Mouse (Mus musculus): ENCODE results near the gene Anapc2. TPM values are rescaled to one million over a fixed set of nuclear protein-coding genes. Genes with fewer than 3 reads are reported as not detected.

Anapc2 gene
- polyA plus RNA-seq, 1 experiment from 2014 or later = 89.0 TPM

DNA sequence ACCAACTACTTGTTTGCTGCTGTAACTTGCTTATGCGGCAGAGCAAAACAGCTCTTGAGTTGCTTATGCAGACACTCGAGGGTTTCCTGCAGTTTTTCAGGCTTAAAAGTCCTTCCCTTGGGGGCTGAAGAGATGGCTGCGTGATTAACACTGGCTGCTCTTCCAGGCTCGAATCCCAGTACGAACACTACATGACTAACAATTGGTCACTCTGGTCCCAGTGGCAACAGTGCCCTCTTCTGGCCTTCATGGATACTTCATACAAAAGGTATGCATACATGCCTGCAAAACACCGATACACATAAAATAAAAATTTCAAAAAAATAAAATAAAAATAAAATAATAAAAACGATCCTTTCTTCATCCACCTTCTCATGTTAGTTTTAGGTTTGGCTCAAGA lies 56.2 kb downstream of the Anapc2 start:
- peak; percentile 45 for DNase-seq (ENCODE audit: low spot score)
- H3K27ac ChIP-seq (ENCODE audit: low read length) = no peak overlapping the region
- H3K4me2 ChIP-seq (replicated peaks; ENCODE audit: low read depth, low read length) = no peak overlapping the region
- TF ChIP-seq CTCF (IDR thresholded peaks at IDR 0.05) (peak; percentile 73), EP300 (IDR thresholded peaks at IDR 0.05) (no peak)
- H3K36me3 ChIP-seq (ENCODE audit: insufficient read depth, low read length) = no peaks in the 10 kb centered on the region
- ATAC-seq = no peak
- no peaks in the 10 kb centered on the region for H3K27me3 ChIP-seq (replicated peaks; ENCODE audit: insufficient read depth, low read length)
- no peak overlapping the region for H3K4me3 ChIP-seq (ENCODE audit: low read depth, low read length)
- H3K9ac ChIP-seq (replicated peaks; ENCODE audit: low read depth) = no peak overlapping the region
- H3K9me3 ChIP-seq (ENCODE audit: low read length) = no peaks in the 10 kb centered on the region
- 34% methylated on average over 7 of the region's 7 CpGs for WGBS
- H3K4me1 ChIP-seq (ENCODE audit: insufficient read depth, low read depth, low read length) = peaks cover 5% of the 10 kb centered on the region

DNA sequence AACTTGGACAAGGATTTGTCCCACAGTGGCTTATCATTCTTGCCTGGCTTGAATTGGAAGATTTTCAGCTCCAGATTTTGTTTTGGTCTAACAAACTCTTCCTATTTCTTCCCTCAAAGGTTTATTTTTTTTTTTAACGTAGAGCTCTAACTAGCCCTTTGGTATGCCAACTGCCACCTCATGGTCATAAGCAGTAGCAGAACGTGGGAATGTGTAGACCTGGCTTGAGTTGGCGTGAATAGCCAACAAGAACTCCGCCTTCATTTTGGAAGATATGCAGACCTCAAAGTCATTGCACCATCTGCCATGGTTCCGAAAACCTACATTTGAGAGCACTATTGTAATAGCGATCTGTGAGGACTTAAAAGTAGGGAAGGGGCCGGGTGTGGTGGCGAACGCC lies 59.2 kb downstream of the Anapc2 start:
- TF ChIP-seq EP300 (IDR thresholded peaks at IDR 0.05) (no peak), CTCF (IDR thresholded peaks at IDR 0.05) (peak; percentile 26)
- ATAC-seq (no peak), DNase-seq (ENCODE audit: low spot score) (peak; percentile 17)
- no peaks in the 10 kb centered on the region for H3K27me3 ChIP-seq (replicated peaks; ENCODE audit: insufficient read depth, low read length)
- peak overlapping the region; percentile 94 for H3K4me3 ChIP-seq (ENCODE audit: low read depth, low read length)
- H3K36me3 ChIP-seq (ENCODE audit: insufficient read depth, low read length) = peaks cover 11% of the 10 kb centered on the region
- H3K27ac ChIP-seq (ENCODE audit: low read length) = no peak overlapping the region
- 48% methylated on average over 9 of the region's 9 CpGs for WGBS
- H3K9ac ChIP-seq (replicated peaks; ENCODE audit: low read depth) = 0 out of 2 replicates have a peak overlapping the region, but pooled peaks have one; percentile 84
- H3K4me2 ChIP-seq (replicated peaks; ENCODE audit: low read depth, low read length) = peak overlapping the region; percentile 74
- peaks cover 8% of the 10 kb centered on the region for H3K4me1 ChIP-seq (ENCODE audit: insufficient read depth, low read depth, low read length)
- H3K9me3 ChIP-seq (ENCODE audit: low read length) = no peaks in the 10 kb centered on the region

DNA sequence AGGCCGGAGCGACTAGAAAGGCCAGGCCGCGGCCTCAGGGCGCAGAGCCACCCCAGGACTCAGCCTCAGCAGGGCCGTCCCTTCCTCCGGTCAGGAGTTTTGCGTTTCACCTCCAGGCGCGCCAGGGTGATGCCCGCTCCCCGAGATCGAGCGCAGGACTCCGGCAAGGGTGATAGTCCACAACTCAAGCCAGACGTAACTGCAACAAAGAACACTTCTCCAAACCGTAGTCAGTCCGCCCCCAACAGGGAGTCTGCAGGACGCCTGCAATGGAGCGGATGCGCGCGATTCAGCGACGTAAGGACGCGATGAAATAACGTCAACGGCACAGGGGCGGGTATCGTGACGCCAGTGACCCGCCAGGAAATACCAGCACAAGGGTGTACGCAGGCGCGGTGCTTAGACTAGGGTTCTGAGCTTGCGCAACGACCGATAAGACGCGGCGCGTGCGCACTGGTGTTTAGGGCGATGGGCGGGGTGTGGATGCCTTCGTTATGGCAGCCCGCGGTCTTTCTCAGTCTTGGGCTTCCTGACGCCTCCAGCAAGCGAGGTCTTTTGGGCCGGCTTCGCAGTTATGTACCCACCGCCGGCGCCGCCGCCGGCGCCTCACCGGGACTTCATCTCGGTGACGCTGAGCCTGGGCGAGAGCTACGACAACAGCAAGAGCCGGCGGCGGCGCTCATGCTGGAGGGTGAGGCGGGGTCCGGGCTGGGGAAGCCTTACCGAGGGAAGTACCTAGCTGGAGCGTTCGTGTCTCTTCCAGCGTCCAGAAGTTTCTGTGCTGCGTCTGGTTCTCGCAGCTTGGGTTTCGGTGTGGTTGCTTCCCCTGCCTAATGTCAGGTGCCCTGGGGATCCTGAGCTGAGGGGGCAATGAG lies 60.2 kb downstream of the Anapc2 start, which contains the start of gene Man1b1:
TSS of gene Man1b1 (plus strand) at position 53 of the 875 bp plus-strand sequence.
- H3K4me2 ChIP-seq (replicated peaks; ENCODE audit: low read depth, low read length) = peak within 1 kb of the TSS; percentile 91
- ATAC-seq (peak; percentile 99), DNase-seq (ENCODE audit: low spot score) (peak; percentile 100)
- peak; percentile 69 for TF ChIP-seq CTCF (IDR thresholded peaks at IDR 0.05)
- no peak for TF ChIP-seq EP300 (IDR thresholded peaks at IDR 0.05)
- H3K27me3 ChIP-seq (replicated peaks; ENCODE audit: insufficient read depth, low read length) = no peaks in the 10 kb centered on the region
- peak within 1 kb of the TSS; percentile 87 for H3K27ac ChIP-seq (ENCODE audit: low read length)
- peaks cover 8% of the 10 kb centered on the region for H3K4me1 ChIP-seq (ENCODE audit: insufficient read depth, low read depth, low read length)
- H3K9ac ChIP-seq (replicated peaks; ENCODE audit: low read depth) = peak within 1 kb of the TSS; percentile 84
- under 1% methylated on average over 77 of the region's 78 CpGs for WGBS
- H3K9me3 ChIP-seq (ENCODE audit: low read length) = no peaks in the 10 kb centered on the region
- H3K4me3 ChIP-seq (ENCODE audit: low read depth, low read length) = peak within 1 kb of the TSS; percentile 94
- H3K36me3 ChIP-seq (ENCODE audit: insufficient read depth, low read length) = peaks cover 12% of the 10 kb centered on the region

DNA sequence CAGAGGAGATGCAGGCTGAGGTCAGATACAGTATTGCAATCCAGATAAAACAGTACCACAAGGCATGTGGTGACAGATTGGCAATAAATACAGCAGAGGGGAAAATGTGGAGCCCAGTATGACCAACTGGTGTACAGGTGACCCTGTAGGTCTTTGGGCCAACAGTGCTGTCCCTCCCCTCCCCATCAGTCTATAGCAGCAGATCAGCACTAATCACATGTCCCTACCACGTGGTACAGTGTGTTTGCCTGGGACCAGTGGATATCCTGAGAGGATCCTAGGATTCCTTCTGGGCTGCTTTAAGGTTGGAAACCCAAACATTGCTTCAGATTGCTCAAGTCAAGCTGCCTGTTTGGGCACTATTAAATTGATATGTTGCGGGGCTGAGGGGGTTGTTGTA lies 61.3 kb downstream of the Anapc2 start:
- WGBS = 83% methylated on average over 2 of the region's 2 CpGs
- Histone ChIP-seq H3K27ac (ENCODE audit: low read length) (0 out of 2 replicates have a peak overlapping the region, but pooled peaks have one; percentile 73), H3K27me3 (replicated peaks; ENCODE audit: insufficient read depth, low read length) (no peaks in the 10 kb centered on the region), H3K9ac (replicated peaks; ENCODE audit: low read depth) (peak overlapping the region; percentile 84), H3K9me3 (ENCODE audit: low read length) (no peaks in the 10 kb centered on the region), H3K4me2 (replicated peaks; ENCODE audit: low read depth, low read length) (peak overlapping the region; percentile 91), H3K36me3 (ENCODE audit: insufficient read depth, low read length) (peaks cover 12% of the 10 kb centered on the region), H3K4me3 (ENCODE audit: low read depth, low read length) (peak overlapping the region; percentile 94; the same call in 1 of the 2 replicates), H3K4me1 (ENCODE audit: insufficient read depth, low read depth, low read length) (peaks cover 8% of the 10 kb centered on the region)
- DNase-seq (ENCODE audit: low spot score) = no peak
- TF ChIP-seq EP300 (IDR thresholded peaks at IDR 0.05) (no peak), CTCF (IDR thresholded peaks at IDR 0.05) (no peak)
- ATAC-seq = no peak

Other genes with a start within 250 kb of the Anapc2 start
- gene Nsmf, start 218.1 kb upstream of the Anapc2 start, polyA plus RNA-seq (2015; fragmentation: Nextera tagmentation; extraction: Ambion mirVana) = 49.3 and 50.2 TPM in 2 replicates
- gene Entpd8, start 192.2 kb upstream of the Anapc2 start, polyA plus RNA-seq (2015; fragmentation: Nextera tagmentation; extraction: Ambion mirVana) = 3.0 and 3.4 TPM in 2 replicates
- gene Noxa1, start 177.3 kb upstream of the Anapc2 start, polyA plus RNA-seq (2015; fragmentation: Nextera tagmentation; extraction: Ambion mirVana) = 11.9 and 14.6 TPM in 2 replicates
- gene Nrarp, start 91.7 kb upstream of the Anapc2 start, polyA plus RNA-seq (2015; fragmentation: Nextera tagmentation; extraction: Ambion mirVana) = 14.1 and 16.0 TPM in 2 replicates
- 13.8 and 14.8 TPM in 2 replicates for gene Tor4a, start 75.6 kb upstream of the Anapc2 start, polyA plus RNA-seq (2015; fragmentation: Nextera tagmentation; extraction: Ambion mirVana)
- 74.0 and 80.1 TPM in 2 replicates for gene Nelfb, start 61.0 kb upstream of the Anapc2 start, polyA plus RNA-seq (2015; fragmentation: Nextera tagmentation; extraction: Ambion mirVana)
- 0.12 TPM in 1 of 2 replicates, not detected in the other for gene Stpg3, start 57.8 kb upstream of the Anapc2 start, polyA plus RNA-seq (2015; fragmentation: Nextera tagmentation; extraction: Ambion mirVana)
- gene Fam166a, start 53.7 kb upstream of the Anapc2 start, polyA plus RNA-seq (2015; fragmentation: Nextera tagmentation; extraction: Ambion mirVana) = 0.32 and 0.98 TPM in 2 replicates
- gene Tubb4b, start 47.8 kb upstream of the Anapc2 start, polyA plus RNA-seq (2015; fragmentation: Nextera tagmentation; extraction: Ambion mirVana) = 344 and 386 TPM in 2 replicates
- gene Slc34a3, start 38.1 kb upstream of the Anapc2 start, polyA plus RNA-seq (2015; fragmentation: Nextera tagmentation; extraction: Ambion mirVana) = not detected in 2 replicates
- gene Rnf224, start 35.7 kb upstream of the Anapc2 start, polyA plus RNA-seq (2015; fragmentation: Nextera tagmentation; extraction: Ambion mirVana) = 0.10 TPM in 1 of 2 replicates, not detected in the other
- 3.4 TPM in 2 replicates for gene Rnf208, start 30.2 kb upstream of the Anapc2 start, polyA plus RNA-seq (2015; fragmentation: Nextera tagmentation; extraction: Ambion mirVana)
- gene Cysrt1, start 30.0 kb upstream of the Anapc2 start, polyA plus RNA-seq (2015; fragmentation: Nextera tagmentation; extraction: Ambion mirVana) = 0.69 and 0.85 TPM in 2 replicates
- 4.1 and 4.3 TPM in 2 replicates for gene AL732309.1, start 25.6 kb upstream of the Anapc2 start, polyA plus RNA-seq (2015; fragmentation: Nextera tagmentation; extraction: Ambion mirVana)
- 43.2 and 44.9 TPM in 2 replicates for gene Tmem203, start 17.0 kb upstream of the Anapc2 start, polyA plus RNA-seq (2015; fragmentation: Nextera tagmentation; extraction: Ambion mirVana)
- 7.2 and 7.4 TPM in 2 replicates for gene Tprn, start 9.9 kb upstream of the Anapc2 start, polyA plus RNA-seq (2015; fragmentation: Nextera tagmentation; extraction: Ambion mirVana)
- gene Ssna1, start within 50 bp of the Anapc2 start, polyA plus RNA-seq (2015; fragmentation: Nextera tagmentation; extraction: Ambion mirVana) = 146 and 173 TPM in 2 replicates
- gene Tmem210, start 15.7 kb downstream of the Anapc2 start, polyA plus RNA-seq (2015; fragmentation: Nextera tagmentation; extraction: Ambion mirVana) = not detected in 2 replicates
- gene Lrrc26, start 17.4 kb downstream of the Anapc2 start, polyA plus RNA-seq (2015; fragmentation: Nextera tagmentation; extraction: Ambion mirVana) = 42.2 and 46.5 TPM in 2 replicates
- gene Grin1, start 46.7 kb downstream of the Anapc2 start, polyA plus RNA-seq (2015; fragmentation: Nextera tagmentation; extraction: Ambion mirVana) = 0.30 and 0.36 TPM in 2 replicates
- 36.8 and 40.9 TPM in 2 replicates for gene Man1b1, start 59.9 kb downstream of the Anapc2 start, polyA plus RNA-seq (2015; fragmentation: Nextera tagmentation; extraction: Ambion mirVana)
- gene Dpp7, start 83.9 kb downstream of the Anapc2 start, polyA plus RNA-seq (2015; fragmentation: Nextera tagmentation; extraction: Ambion mirVana) = 10.5 and 11.1 TPM in 2 replicates
- 74.4 and 75.5 TPM in 2 replicates for gene Uap1l1, start 93.2 kb downstream of the Anapc2 start, polyA plus RNA-seq (2015; fragmentation: Nextera tagmentation; extraction: Ambion mirVana)
- gene Sapcd2, start 99.8 kb downstream of the Anapc2 start, polyA plus RNA-seq (2015; fragmentation: Nextera tagmentation; extraction: Ambion mirVana) = 2.2 and 2.4 TPM in 2 replicates
- 2.6 and 2.8 TPM in 2 replicates for gene Entpd2, start 123.4 kb downstream of the Anapc2 start, polyA plus RNA-seq (2015; fragmentation: Nextera tagmentation; extraction: Ambion mirVana)
- gene Npdc1, start 126.9 kb downstream of the Anapc2 start, polyA plus RNA-seq (2015; fragmentation: Nextera tagmentation; extraction: Ambion mirVana) = 42.7 and 45.3 TPM in 2 replicates
- 0.32 and 0.45 TPM in 2 replicates for gene Fut7, start 150.8 kb downstream of the Anapc2 start, polyA plus RNA-seq (2015; fragmentation: Nextera tagmentation; extraction: Ambion mirVana)
- gene Abca2, start 156.2 kb downstream of the Anapc2 start, polyA plus RNA-seq (2015; fragmentation: Nextera tagmentation; extraction: Ambion mirVana) = 2.7 and 4.0 TPM in 2 replicates
- 633 and 715 TPM in 2 replicates for gene Clic3, start 184.4 kb downstream of the Anapc2 start, polyA plus RNA-seq (2015; fragmentation: Nextera tagmentation; extraction: Ambion mirVana)
- gene Paxx, start 188.6 kb downstream of the Anapc2 start, polyA plus RNA-seq (2015; fragmentation: Nextera tagmentation; extraction: Ambion mirVana) = 67.4 and 68.9 TPM in 2 replicates
- 5.8 and 6.1 TPM in 2 replicates for gene Ptgds, start 197.6 kb downstream of the Anapc2 start, polyA plus RNA-seq (2015; fragmentation: Nextera tagmentation; extraction: Ambion mirVana)
- gene Lcn12, start 221.4 kb downstream of the Anapc2 start, polyA plus RNA-seq (2015; fragmentation: Nextera tagmentation; extraction: Ambion mirVana) = not detected in 2 replicates
- 39.7 and 43.4 TPM in 2 replicates for gene Fbxw5, start 228.3 kb downstream of the Anapc2 start, polyA plus RNA-seq (2015; fragmentation: Nextera tagmentation; extraction: Ambion mirVana)
- gene C8g, start 229.2 kb downstream of the Anapc2 start, polyA plus RNA-seq (2015; fragmentation: Nextera tagmentation; extraction: Ambion mirVana) = 2.6 and 3.2 TPM in 2 replicates

Data from lung, postnatal 0 days (tissue).